Mouse (Mus musculus) lung, postnatal 0 days (tissue): ENCODE data around the gene Oip5.

ENCODE experiments used
- CTCF ChIP-seq: IDR thresholded peaks from 2 replicates; pipeline ENCODE4 v1.5.1; 2016; ENCODE audit warnings: antibody characterized with exemption, mild to moderate bottlenecking
- EP300 ChIP-seq: IDR thresholded peaks from 2 replicates; pipeline ENCODE4 v1.6.1; 2016; ENCODE audit warnings: antibody characterized with exemption, mild to moderate bottlenecking, control low read depth

GRCm38 (mm10) chr2:119641214-119641912 is 23.1 kb upstream of the Oip5 start:
- TF ChIP-seq CTCF (no peak), EP300 (no peak)
